Mouse (Mus musculus) mouse trophoblast stem cell (cell line): ENCODE results near the gene Znrf3.

Experiments
- in situ Hi-C, 2 experiments: fragments of 300-500 bp; cut with MseI, MboI; formaldehyde crosslinking; loops; 2 replicates in 1 of 2; 3 replicates in 1 of 2; pipeline ENCODE4 v1.15.1; 2025

Znrf3 gene

GRCm38 (mm10) chr11:5271274-5272065 lies 173.2 kb downstream of the Znrf3 start:
- in situ Hi-C loops = no loop called here

GRCm38 (mm10) chr11:5269846-5270461 lies 174.7 kb downstream of the Znrf3 start:
- in situ Hi-C loops = no loop called here

- in situ Hi-C loops = no loop called here
Observed at GRCm38 (mm10) chr11:5265764-5266163, 178.9 kb downstream of the Znrf3 start.

- in situ Hi-C loops = no loop called here
Observed at GRCm38 (mm10) chr11:5263078-5263730, 181.4 kb downstream of the Znrf3 start.

GRCm38 (mm10) chr11:5261508-5262392 lies 182.9 kb downstream of the Znrf3 start, which contains the start of gene Kremen1:
TSS of gene Kremen1 (minus strand) at chr11:5261558.
- in situ Hi-C loops = no loop called here

GRCm38 (mm10) chr11:5260942-5261459 lies 183.6 kb downstream of the Znrf3 start:
- in situ Hi-C loops = no loop called here

GRCm38 (mm10) chr11:5259944-5260598 lies 184.6 kb downstream of the Znrf3 start:
- in situ Hi-C loops = no loop called here

- in situ Hi-C loops = no loop called here
Observed at GRCm38 (mm10) chr11:5258036-5258435, 186.6 kb downstream of the Znrf3 start.

- in situ Hi-C loops = no loop called here
Observed at GRCm38 (mm10) chr11:5257151-5257862, 187.3 kb downstream of the Znrf3 start.

- in situ Hi-C loops = no loop called here
Observed at GRCm38 (mm10) chr11:5255509-5256014, 189.1 kb downstream of the Znrf3 start.

- in situ Hi-C loops = no loop called here
Observed at GRCm38 (mm10) chr11:5254016-5254415, 190.6 kb downstream of the Znrf3 start.

GRCm38 (mm10) chr11:5253528-5253927 lies 191.1 kb downstream of the Znrf3 start:
- in situ Hi-C loops = no loop called here

GRCm38 (mm10) chr11:5252727-5253126 lies 191.9 kb downstream of the Znrf3 start:
- in situ Hi-C loops = no loop called here

- in situ Hi-C loops = no loop called here
Observed at GRCm38 (mm10) chr11:5251112-5251511, 193.5 kb downstream of the Znrf3 start.

GRCm38 (mm10) chr11:5248200-5248599 lies 196.4 kb downstream of the Znrf3 start:
- in situ Hi-C loops = no loop called here

- in situ Hi-C loops = no loop called here
Observed at GRCm38 (mm10) chr11:5245431-5245830, 199.2 kb downstream of the Znrf3 start.

- in situ Hi-C loops = no loop called here
Observed at GRCm38 (mm10) chr11:5244749-5245130, 199.9 kb downstream of the Znrf3 start.

- in situ Hi-C loops = no loop called here
Observed at GRCm38 (mm10) chr11:5243812-5244748, 200.6 kb downstream of the Znrf3 start.

GRCm38 (mm10) chr11:5243208-5243607 lies 201.4 kb downstream of the Znrf3 start:
- in situ Hi-C loops = no loop called here
